Mouse (Mus musculus) thymus, postnatal 0 days (tissue): Measurements from ENCODE around the gene Smg6. TPM values are rescaled to one million over a fixed set of nuclear protein-coding genes. Genes with fewer than 3 reads are reported as not detected.

Experiments used
- DNase-seq: peaks from one replicate; pipeline ENCODE4 v3.0.0-alpha.2; 2015; ENCODE audit warnings: low spot score
- polyA plus RNA-seq: library from polyadenylated mRNA; unstranded; fragments of >200 nt; fragmentation: Nextera tagmentation; extraction: Ambion mirVana; gene quantifications from 2 replicates; pipeline ENCODE4 v1.2.1, GENCODE M21; 2015

Gene Smg6
- polyA plus RNA-seq, 1 experiment from 2014 or later: 15.8 TPM

DNA sequence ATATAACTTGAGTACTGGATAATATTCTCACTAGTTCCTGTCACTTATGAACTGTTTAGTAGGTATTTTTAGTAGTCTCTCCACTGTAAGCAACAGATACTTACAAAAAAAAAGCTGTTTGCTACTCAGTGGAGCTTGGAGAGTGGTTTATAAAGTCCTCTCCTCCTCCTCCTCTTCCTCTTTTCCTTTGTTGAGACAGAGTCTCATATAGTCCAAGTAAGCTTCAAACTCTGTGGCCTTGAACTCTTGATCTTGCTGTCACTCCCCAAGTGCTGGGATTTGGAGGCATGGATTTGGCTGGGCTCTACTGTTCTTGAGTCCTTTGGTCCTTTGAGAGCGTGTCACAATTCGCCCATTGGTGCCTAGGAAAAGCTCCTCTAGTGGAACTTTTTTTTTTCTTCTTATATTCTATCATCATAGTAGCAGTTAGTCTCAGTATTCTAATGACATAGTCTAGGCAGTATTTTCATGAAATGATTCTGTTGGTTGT, 1.7 kb downstream of the Smg6 start:
- DNase-seq: no peak

DNA sequence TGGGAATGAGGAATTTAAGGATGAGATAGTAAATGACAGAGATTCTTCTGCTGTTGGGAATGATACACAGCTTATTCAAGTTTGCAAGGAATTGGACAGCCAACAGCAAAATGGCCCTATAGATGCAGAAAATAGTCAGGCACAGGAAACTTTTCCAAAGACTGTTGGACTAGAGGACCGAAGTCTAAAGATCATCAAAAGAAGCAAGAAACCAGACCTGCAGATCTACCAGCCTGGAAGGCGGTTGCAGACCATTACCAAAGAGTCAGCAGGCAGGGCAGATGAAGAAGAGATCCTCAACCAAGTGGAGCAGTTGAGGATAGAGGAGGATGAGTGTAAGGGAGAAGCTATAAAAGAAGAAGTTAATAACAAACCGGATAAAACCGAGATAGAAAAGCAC, 3.5 kb downstream of the Smg6 start:
- DNase-seq: no peak

DNA sequence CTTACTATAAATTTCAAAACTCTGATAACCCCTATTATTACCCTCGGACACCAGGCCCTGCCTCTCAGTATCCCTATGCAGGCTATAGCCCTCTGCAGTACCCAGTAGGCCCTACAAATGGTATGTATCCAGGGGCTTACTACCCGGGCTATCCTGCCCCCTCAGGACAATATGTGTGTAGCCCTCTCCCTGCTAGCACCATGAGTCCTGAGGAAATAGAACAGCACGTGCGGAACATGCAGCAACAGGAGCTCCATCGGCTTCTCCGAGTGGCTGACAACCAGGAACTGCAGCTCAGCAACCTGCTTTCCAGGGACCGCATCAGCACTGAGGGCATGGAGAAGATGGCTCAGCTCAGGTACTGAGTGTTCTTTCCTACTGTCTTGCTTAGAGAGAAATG, 4.8 kb downstream of the Smg6 start:
- no peak for DNase-seq

DNA sequence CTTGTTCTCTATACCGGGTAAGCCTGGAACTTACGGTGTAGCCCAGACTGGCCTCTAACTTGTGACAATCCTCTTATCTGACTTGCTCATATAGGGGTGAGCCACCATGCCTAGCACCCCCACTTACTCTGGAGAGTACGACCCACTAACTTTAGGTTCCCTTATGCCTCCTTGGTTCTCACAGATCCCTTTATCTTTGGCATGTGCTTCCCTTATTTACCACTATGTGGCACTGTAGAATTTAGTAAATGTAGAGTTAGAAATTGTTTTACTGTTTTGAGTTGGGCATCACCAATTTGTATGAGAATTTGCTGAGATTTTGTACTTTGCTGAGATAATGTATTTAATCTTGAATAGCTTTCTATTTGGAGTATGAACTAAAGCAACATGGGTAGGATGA, 20.7 kb downstream of the Smg6 start:
- peak; percentile 60 for DNase-seq

DNA sequence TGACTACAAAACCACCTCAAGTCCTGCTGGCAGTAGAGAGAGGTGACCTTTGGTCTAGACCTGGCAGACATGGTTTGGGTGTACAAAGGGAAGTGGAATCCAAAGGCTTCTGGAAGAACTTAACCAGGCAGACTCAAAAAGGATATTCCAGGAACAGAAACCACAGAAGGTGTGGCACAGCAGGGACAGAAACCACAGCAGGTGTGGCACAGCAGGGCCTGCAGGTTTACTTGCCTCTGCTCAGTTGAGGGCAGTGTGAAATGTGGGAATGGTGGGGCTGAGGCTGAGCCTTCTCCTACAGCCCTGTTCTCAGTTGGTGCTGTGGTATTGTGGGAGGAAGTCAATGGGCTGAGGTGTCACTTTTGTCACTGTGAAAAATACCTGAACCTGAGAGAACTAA, 29.3 kb downstream of the Smg6 start:
- DNase-seq: no peak

DNA sequence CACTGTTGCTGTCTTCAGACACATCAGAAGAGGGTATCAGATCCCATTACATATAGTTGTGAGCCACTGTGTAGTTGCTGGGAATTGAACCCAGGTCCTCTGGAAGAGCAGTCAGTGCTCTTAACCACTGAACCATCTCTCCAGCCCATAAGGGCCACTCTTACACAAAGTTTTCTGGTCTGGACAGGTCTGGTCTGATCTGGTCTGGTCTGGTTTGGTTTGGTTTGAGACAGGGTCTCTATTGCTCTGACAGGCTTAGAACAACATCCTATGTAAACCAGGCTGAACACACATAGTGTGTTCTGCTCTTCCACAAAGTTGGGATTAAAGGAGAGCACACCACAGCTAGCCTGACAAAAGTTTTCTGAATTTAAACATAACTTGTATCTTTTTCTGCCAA, 30.4 kb downstream of the Smg6 start:
- no peak for DNase-seq

DNA sequence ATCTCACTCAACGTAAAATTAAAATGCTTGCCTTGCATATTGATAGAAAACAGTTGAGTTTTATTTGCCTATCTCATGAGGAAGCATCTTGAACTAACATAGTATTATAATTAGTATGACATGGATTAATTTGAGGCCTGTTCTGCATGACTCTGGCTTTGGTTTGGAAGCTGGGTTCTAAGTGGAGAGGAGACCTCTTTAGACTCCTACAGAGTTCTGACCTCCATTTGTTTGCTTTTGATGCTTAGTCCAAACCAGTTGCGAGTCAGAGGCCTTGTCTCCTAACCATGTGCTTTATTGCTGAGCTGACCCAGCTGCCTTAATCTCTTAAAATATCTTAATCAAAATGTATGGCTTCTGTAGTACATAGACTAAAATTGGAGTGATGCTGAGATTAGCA, 32.0 kb downstream of the Smg6 start:
- no peak for DNase-seq

DNA sequence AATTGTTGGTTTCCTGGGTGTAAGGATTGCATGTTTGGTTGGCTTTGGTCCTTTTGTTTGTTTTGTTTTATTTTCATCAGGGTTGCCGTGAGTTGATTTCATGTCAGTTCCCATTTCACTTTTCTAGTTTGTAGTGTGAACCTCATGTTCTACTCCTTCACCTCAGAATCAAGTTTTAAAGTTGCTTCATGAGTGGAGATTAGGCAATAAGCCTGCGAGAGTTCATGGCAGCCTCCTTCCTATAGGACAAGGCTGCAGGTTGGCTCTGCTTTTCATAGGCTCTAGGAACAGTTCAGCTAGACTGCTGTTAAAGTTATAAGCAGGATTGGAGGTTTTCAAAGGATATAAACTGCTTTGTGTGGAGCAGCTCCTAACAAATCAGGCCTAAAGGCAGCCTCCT, 33.9 kb downstream of the Smg6 start:
- DNase-seq: no peak

DNA sequence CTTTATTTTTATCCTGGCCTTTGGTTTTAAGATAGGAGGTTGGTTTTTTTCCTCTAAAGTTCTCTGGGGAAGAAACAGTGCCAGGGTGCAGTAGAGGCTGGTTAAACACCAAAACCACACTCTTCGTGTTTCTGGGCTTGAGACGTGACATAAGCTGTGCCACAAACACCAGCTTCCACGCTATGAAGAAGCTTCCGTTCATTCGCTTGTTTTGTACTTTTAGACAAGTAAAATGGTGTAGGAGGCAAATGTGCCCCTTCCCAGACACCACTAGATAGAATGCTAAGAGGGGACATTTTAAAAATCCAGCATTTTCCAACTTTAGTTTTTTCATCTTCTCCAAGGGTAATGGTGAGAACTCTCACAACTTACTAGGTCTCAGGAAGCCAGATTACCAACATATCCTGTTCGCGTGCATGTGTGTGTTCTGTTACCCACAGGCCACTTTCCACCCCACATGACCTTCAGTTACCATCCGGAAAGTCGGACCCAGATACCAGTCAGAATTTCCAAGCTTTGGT, 34.5 kb downstream of the Smg6 start:
- DNase-seq: peak; percentile 48

DNA sequence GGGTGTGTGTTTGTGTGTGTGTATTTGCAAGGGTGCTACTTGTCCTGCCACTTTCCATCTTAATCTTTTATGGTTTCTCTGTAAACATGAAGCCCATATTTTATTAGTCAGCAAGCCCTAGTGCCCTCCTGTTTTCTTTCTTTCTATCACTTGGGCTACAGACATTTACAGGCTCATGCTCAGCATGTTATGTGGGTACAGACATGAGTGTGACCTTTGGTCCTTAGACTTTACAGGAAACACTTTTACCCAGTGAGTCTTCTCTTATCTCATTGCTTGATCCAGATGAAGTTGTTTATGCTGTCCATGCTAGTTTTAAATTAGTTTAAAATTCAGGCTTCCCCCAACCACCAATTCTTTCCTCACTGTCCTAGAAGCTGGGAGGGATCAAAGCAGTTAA, 36.3 kb downstream of the Smg6 start:
- DNase-seq: no peak

DNA sequence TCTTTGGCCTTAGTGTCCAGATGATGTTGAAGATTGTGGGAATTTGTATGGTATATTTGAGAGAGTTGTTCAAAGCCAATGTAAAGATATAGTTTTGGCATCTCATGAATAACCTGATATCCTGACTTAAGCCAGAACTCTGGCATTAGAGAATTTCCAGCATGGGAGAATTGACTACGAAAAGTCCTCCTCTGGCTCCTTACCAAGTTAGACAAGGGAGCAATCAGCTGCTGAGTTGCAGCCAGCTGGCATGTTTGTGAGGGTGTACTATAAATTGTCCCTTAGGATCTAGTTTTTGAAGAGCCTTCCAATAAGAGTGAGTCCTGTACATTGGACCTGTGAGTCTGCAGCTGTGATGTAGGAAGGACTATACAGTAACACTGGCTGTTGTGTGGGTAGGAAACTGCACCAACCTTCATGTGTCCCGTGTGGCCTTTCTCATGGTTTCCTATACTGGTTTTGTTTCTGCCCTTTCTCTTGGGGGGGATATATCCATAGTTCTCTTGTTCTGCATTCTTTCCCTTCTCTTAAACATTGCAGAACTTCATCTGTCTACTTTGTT, 37.3 kb downstream of the Smg6 start:
- no peak for DNase-seq

DNA sequence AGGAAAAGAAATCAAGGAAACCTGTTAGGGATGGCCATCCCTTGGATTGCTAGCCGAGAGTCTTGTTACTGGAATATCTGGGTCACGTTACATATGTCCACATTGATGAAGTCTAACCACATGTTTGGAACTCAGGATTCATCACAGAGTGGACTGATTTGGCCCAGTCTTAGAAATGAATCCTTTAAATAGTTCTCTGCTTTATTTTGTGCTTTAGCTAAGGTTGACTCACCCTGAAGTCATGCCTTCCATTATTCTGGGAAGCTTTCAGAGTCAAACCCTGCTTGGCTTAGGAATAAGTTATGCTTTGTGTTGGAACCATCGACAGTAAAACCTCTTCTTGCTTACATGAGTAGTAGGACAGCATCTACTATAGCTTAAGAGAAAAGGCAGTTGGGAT, 39.9 kb downstream of the Smg6 start:
- DNase-seq: no peak

DNA sequence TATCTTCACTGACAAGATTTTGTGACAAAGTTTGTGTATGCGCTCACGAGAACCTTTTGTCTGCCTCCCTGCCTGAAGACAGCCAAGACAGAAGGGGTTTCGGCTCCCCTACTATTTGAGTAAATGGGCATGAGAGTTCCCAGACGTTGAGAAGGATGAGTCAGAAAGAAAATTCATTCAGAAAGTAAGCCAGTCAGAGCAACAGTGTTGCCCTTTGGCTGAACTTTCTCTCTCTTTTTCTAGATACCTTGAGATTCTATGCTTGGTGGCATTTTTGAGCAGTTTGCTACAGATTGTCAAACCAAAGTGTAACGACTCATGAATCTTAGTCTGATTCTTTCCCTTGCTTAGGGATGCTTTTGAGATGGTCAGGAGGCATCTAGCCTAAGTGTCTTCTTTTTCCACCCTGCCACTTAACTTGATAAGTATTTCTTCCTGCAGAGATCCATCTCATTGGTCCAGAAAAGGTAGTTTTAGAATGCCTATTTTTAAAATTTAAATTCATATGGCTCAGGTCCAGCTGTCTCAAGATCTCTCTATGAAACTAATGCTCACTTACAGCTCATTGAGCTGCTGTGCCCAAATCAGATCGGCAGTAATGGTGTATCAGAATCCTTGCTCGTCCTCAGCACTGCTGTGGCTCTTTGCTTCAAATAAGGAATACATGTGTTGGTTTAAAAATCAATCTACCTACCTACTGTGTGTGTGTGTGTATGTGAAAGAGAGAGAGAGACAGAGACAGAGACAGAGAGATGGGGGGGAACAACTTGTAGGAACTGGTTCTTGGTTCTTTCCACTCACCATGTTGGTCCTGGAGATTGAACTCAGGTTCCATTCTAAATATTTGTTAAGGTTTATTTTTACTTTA, 47.9 kb downstream of the Smg6 start:
- no peak for DNase-seq

DNA sequence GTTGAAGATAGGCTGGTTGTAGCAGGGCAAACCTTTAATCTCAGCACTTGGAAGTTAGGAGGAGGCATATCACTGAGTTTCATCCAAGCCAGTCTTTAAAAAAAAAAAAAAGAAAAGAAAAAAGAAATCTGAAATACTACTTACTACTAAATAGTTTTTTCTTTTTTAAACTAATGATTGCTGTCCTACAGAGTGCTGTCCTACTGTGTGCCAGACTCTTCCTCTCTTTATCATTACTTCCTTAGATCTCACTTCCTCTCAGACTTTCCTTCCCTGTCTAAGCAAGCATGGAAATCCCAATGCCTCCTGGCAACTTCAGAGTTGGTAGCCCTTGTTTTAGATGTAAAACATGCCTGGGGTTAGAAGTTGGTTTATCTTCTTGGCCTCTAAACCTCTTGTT, 49.0 kb downstream of the Smg6 start:
- DNase-seq: no peak

DNA sequence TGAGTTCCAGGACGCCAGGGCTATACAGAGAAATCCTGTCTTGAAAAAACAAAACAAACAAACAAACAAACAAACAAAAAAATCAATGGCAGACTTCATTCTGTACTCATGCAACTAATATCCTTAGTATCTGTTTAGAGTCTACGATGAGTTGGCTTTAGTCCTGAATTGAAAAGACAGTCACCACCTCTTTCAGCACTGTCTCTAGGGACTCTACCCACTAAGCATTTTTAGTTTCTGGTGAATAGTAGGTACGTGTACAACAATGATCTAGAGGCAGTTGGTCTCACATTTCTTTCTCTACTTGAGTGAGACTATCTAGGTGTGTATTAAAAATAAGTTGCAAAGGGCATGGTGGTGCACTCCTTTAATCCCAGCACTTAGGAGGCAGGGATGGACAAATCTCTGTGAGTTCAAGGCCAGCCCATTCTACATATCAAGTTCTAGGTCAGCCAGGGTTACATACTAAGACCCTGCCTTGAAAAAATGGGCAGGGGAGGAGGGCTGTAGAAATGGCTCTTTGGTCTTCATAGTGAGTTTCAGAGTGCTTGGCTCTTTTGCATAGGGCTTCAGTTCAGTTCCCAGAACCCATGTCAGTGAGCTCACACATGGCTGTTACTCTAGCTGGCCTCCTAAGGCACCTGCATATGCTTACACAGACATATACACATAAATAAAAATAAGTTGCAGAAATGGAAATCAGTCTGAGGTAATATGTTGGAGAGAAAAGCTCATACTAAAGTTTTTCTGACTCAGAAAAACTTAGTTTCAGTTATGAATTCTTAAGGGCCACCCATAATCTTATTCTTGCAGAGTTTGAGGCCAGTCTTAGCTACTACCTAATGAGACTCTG, 51.4 kb downstream of the Smg6 start:
- DNase-seq: no peak

DNA sequence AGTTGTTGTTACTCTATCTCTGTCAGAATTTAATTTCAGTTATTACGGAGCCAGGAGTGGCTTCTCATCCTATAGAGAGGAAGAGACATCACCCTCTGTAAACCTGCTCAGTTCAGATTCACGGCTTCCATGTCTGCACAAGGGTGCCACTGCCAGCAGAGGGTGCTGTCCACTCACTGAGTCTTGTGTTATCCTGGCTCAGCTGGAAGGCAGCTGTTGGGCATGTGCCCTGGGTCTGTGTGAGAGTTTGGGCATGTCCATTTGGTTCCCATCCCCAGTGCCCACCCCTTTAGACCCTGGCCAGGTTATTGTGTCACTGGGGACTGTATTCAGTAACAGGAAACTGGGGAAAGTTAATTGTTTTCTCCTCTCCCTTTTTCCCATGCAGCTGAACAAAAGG, 55.8 kb downstream of the Smg6 start:
- peak; percentile 79 for DNase-seq

DNA sequence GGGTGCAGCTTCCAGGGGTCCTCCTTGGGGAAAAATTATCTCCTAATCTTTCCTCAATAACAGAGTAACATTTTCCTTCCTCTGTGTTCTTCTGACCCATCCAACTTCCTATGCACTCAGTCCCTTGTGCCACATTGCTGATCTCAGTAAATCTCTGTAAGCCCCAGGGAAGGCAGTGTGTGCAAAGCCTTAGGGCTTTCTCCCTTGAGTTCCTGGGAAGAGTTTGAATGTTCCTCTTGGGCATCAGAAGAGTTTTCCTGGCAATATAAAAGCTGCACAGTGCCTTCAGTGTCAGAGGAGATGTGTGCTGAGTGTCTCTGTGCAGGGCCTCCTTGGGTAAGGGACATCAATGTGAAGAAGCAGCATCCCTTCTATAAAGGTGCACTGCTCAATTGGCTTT, 56.6 kb downstream of the Smg6 start:
- no peak for DNase-seq

DNA sequence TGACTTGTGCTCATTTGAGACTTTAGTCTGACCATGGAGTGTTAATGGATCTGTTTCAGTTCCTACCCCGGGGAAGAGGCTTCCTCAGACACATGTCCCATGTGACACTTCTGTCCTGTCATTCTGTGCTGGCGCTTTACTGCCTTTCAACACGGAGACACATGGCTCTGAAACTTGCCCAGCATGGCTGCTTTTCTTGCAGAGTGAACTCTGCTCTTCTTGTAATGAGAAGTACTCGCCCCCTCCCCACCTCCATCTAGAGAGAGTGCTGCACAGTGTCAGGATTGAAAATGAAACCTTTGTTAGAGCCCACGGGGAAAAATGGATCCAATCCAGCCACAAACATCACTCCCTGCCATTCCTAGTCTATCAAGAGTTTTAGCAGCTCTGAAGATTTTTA, 62.5 kb downstream of the Smg6 start:
- DNase-seq: no peak

DNA sequence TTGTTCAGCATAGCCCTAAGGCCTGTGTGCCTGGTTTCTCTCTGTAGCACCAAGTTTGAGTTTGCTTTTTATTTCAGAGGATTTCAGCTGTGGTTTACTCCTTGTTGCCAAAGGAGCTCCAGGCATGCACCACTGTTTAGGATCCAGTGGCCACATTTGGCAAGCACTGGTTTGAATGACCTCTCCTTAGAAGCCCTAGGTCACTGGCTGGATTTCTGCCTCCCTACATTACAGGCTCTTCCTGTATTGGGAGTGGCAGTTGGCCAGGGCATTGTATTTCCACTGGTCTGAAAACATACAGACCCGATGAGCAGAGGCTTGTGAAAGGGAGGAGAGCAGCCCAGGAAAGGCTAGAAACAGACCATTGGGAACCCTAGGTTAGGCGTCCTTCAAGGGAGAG, 63.4 kb downstream of the Smg6 start:
- DNase-seq: no peak

DNA sequence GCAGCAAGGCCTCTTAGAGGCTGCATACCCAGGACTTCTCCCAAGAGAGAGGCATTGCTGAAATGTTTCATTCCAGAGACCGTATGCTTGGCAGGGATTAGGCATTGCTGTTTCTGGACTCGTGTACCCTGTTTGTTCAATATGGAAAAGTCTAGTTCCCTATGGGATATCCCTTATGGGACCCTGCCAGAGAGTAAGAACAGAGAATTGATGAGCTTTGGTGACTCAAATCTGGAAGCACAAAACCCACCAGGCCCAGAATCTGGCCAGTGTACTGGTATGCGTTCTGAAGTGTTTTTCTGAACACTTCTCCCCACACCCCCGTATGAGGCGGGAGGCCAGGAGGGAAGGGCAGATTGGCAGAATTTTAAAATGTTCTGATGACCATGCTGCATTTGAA, 64.9 kb downstream of the Smg6 start:
- DNase-seq: no peak

DNA sequence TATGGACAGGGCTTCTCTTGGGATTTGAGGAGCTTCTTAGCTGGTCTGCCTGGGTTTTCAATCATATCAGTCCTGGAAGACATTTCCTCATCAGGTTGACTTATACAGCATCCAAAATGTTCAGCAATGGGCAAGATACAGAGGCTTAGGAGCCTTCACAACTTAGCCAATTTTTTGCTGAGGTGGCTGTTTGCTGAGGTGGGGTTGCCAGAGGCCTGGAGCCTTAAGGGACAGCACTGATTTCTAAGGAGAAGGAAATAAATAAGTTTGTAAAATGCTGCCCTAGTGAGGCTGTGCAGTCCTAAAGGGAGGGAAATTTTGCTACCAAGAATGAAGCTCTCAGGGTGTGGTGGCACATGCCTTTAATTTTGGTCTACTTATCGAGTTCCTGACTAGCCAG, 65.7 kb downstream of the Smg6 start:
- no peak for DNase-seq

DNA sequence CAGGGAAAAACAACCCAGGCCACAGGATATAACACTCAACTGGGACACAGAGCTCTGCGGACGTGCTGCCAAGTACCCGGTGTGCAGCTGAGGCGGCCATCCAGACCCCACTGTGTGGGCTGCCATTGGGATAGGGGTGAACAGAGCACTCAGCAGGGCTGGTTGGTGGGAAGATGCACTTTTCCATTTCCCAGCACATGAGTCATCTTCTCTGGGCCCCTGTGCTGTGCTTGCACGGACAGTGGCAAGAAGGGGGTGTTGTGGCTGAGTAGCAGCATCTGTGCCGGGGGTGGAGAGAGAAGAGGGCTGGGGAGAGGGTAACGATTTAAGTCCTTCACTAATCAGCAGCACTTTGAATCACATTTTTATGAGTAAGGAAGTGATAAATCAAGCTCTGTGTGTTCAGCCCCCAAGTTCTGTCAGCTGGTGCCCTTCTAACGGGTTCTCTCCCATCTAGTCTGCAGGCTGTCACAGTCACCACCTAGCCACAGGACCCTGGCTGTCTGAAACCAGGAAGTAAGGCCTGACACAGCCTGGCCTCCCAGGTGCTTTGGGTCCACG, 66.9 kb downstream of the Smg6 start:
- no peak for DNase-seq
